Mouse (Mus musculus): ENCODE data around the gene Psrc1. TPM values are rescaled to one million over a fixed set of nuclear protein-coding genes. Genes with fewer than 3 reads are reported as not detected.

The Psrc1 gene
- polyA plus RNA-seq, 1 experiment: 11.7 TPM

- DNase-seq (ENCODE audit: extremely low spot score in 1 of 2, low spot score in 1 of 2): peak; percentile 59 to 87
Observed at GRCm38 (mm10) chr3:108415831-108416223, 32.2 kb downstream of the Psrc1 start.

GRCm38 (mm10) chr3:108423006-108423405 lies 39.4 kb downstream of the Psrc1 start:
- peak in 1 of 2 experiments; percentile 46 for DNase-seq (ENCODE audit: extremely low spot score in 1 of 2, low spot score in 1 of 2)

DNA sequence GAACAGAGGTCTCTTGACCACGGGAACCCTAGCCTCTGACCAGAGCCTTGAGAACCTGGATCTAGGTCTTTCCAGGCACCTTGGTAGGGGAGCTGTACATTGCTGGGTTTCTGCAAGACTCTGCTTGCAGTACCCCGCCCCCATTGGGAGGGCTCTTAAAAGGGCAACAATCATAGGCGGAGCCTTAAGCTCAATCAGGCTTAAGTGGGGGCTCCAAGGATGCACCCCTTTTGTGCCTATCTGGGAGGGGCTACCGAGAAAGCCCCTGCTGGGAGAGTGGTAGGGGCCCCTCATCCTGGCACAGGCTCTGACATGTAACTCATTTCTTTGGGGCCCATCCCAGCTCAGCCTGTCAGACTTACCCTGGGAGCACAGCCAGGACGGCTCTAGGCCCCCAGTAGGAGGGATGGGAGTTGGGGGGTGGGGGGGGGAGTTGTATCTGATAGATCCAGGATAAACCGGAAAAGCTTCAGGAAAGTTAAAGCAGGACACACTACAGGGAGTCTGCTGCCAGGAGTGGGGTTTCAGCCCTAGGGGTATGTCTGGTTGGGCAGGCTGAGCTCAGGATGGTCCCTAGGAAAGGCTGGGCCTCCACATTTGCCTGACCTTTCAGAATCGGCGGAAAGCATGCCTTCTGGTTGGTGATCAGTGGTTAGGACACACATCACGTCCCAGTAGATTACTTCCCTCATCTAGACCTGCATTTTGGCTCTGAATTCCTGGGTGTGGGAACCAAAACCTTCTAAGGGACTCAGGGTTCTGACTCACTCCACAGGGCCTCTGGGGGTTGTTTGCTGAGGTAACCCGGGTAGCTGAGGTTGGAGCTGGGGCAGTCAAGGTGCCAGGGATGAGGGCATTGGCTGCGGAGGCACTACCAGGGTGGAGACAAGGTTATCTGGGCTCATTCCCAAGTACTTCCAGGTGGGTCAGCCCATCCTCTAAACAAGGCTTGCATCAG lies 40.5 kb downstream of the Psrc1 start:
- peak in 1 of 2 experiments; percentile 72 for DNase-seq (ENCODE audit: extremely low spot score in 1 of 2, low spot score in 1 of 2)

DNA sequence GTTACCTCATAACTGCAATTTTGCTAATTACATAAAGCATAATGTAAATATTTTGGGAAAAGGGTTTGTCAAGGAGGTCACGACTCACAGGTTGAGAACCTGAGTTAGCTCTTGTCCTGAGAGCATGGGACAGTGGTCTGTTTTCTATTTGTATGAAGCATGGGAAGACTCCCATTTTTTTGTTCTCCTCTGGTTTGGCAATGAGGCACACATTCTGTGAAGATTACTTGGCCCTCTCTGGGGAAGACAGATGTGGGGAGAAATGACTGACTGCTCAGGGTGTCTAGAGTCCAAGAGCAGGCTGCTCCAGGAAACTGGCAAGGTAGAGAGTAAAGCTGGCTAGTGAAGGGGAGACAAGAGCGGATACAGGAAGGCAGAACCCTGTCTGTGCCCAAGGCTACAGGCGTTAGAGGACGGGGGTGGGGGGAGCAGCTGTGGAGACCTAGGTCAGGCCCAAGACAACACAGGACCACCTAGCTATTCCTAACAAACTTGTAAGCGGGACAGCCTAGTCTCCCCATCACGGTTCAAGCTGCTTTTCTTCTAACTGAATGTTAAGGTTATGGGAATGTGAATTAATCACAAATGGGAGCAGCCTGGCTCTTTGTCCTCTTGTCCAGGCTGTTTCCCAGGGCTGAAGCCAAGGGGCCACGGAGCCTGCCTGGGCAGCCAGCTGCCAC lies 41.4 kb downstream of the Psrc1 start:
- no peak for DNase-seq (ENCODE audit: extremely low spot score in 1 of 2, low spot score in 1 of 2)

GRCm38 (mm10) chr3:108425624-108426018 lies 42.0 kb downstream of the Psrc1 start:
- no peak for DNase-seq (ENCODE audit: extremely low spot score in 1 of 2, low spot score in 1 of 2)

DNA sequence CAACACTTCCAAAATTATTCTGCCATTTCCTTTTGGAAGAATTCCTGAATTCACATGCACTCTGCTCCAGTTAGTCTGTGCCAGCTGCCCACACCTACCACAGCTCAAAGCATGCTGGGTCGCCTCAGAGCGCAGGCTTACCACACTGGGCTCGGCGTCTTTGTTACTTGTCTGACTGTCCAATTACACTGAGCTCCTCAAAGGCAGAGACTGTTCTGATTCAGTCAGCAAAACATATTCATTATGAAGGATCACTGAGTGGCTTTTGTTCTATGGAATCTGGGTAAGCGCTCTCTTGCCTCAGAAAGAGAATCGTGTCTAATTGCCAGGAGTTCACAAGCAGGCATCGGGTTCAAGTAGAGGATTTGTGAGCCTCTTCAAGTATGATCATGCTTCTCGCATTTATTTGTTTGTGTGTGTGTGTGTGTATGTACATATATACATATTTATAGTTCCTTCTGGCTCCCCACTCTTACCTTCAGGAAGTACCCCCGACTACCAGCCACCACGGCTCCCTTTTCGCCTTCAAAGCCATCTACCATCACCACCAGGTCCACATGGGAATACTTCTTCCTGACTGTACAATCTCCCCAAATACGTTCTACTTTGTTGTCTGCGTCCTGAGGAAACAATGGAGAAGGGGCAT lies 49.0 kb downstream of the Psrc1 start:
- DNase-seq (ENCODE audit: extremely low spot score in 1 of 2, low spot score in 1 of 2): peak in 1 of 2 experiments; percentile 51

DNA sequence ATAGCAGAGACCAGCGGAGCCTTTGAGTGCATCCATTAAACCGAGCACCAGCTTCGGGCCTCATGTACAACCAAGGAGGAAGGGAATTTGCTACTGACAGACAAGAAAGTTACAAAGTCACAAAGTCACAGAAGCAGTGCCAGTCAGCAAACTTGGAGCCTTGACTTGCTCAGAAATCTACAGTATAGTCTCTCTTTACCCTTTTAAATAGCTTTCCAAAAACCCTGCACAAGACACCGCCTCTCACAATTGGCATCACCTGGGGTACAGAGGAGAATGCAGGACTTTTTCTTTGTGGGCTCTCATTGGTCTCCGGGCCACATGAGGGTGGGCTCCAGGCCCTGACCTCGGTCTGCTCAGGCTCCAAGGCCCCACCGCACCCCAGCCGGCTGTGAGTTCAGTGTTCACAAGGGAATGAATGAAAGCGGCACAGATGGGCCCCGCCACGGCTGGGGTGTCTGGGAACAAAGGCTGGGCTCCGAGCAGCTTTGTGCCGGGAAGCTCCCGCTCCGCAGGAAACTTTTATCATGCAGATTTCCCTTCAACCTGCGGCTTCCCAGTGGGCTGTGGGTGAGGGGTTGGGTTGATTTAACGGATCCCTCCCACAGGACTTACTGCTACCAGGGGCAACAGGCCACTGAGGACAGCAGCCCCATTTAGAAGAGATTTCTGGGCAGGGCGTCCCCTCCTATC lies 49.7 kb downstream of the Psrc1 start:
- DNase-seq (ENCODE audit: extremely low spot score in 1 of 2, low spot score in 1 of 2): no peak

DNA sequence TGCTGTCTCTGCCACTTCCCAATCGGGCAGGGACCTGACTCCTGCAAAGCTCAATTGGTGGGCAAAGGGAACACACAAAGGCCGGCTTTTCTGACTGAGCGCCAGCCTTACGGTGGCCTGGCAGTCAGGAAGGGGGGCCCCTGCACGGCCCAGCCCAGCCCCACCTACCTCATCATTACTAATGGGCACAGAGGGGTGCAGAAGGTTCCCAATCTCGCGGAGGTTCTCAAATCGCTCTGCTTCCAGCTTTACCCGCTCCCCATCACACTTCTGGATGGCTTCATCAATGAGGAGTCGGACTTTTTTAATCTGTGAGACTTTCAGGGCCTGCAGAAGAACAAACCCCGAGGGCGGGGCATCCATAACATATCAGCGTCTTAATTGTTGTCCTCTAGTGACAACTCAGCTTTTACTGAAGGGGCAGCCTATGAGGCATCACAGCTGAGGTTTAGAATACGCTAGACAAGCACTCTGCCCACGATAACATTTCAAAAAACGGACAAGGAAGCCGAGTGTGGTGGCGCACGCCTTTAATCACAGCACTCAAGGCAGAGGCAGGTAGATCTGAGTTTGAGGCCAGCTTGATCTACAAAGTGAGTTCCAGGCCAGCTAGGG lies 50.3 kb downstream of the Psrc1 start:
- no peak for DNase-seq (ENCODE audit: extremely low spot score in 1 of 2, low spot score in 1 of 2)

- DNase-seq (ENCODE audit: extremely low spot score in 1 of 2, low spot score in 1 of 2): no peak
Observed at GRCm38 (mm10) chr3:108435701-108436379, 52.2 kb downstream of the Psrc1 start.

GRCm38 (mm10) chr3:108436380-108436714 lies 52.7 kb downstream of the Psrc1 start:
- DNase-seq (ENCODE audit: extremely low spot score in 1 of 2, low spot score in 1 of 2): no peak

Other genes with a start within 250 kb of the Psrc1 start
- 37.3 and 37.5 TPM in 2 replicates for gene Gnai3, start 237.7 kb upstream of the Psrc1 start, polyA plus RNA-seq (2012; rRNA removed)
- 15.0 and 15.1 TPM in 2 replicates for gene Gpr61, start 229.0 kb upstream of the Psrc1 start, polyA plus RNA-seq (2012; rRNA removed)
- 62.1 and 62.6 TPM in 2 replicates for gene Amigo1, start 197.5 kb upstream of the Psrc1 start, polyA plus RNA-seq (2012; rRNA removed)
- 19.1 and 19.3 TPM in 2 replicates for gene Cyb561d1, start 182.6 kb upstream of the Psrc1 start, polyA plus RNA-seq (2012; rRNA removed)
- gene Atxn7l2, start 172.9 kb upstream of the Psrc1 start, polyA plus RNA-seq (2012; rRNA removed): 42.7 and 44.0 TPM in 2 replicates
- 1.8 and 1.9 TPM in 2 replicates for gene Sypl2, start 157.2 kb upstream of the Psrc1 start, polyA plus RNA-seq (2012; rRNA removed)
- gene Psma5, start 126.9 kb upstream of the Psrc1 start, polyA plus RNA-seq (2012; rRNA removed): 98.0 and 117 TPM in 2 replicates
- 157 and 166 TPM in 2 replicates for gene Sort1, start 99.8 kb upstream of the Psrc1 start, polyA plus RNA-seq (2012; rRNA removed)
- gene Mybphl, start 18.9 kb upstream of the Psrc1 start, polyA plus RNA-seq (2012; rRNA removed): 0.06 TPM in 1 of 2 replicates, not detected in the other
- gene Celsr2, start 31.7 kb downstream of the Psrc1 start, polyA plus RNA-seq (2012; rRNA removed): 63.6 TPM in 2 replicates
- 202 and 203 TPM in 2 replicates for gene Sars, start 61.4 kb downstream of the Psrc1 start, polyA plus RNA-seq (2012; rRNA removed)
- gene 1700013F07Rik, start 150.3 kb downstream of the Psrc1 start, polyA plus RNA-seq (2012; rRNA removed): 1.2 and 1.4 TPM in 2 replicates
- gene 5330417C22Rik, start 152.7 kb downstream of the Psrc1 start, polyA plus RNA-seq (2012; rRNA removed): 20.0 and 21.7 TPM in 2 replicates
- gene Tmem167b, start 178.6 kb downstream of the Psrc1 start, polyA plus RNA-seq (2012; rRNA removed): 18.2 and 18.5 TPM in 2 replicates
- 35.3 and 40.0 TPM in 2 replicates for gene Taf13, start 187.9 kb downstream of the Psrc1 start, polyA plus RNA-seq (2012; rRNA removed)
- 58.7 and 71.0 TPM in 2 replicates for gene Wdr47, start 207.4 kb downstream of the Psrc1 start, polyA plus RNA-seq (2012; rRNA removed)